Mouse (Mus musculus): ENCODE measurements around the gene Tpp1.

DNA sequence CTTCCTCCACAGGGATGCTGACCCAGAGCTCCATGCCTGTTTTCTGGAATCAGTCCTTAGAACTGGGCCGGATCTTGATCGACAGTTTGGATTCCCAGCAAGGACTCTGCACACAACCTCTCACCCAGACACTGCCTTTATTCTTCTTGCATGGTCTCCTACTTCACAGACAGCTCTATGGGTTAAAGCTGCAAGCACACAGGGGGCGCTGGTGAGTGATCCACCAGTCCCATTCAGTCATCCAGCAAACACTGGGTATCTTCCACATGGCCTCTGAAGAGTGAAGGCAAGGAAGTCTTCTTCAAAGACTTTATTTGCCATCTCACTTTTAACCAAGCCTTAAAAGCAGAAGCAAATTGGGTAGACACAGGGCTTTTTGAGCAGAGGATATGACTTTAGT lies 36.7 kb downstream of the Tpp1 start:
- no peak for TF ChIP-seq POLR2A (IDR thresholded peaks at IDR 0.05; ENCODE audit: insufficient read depth, low read depth, low read length)
- no peak for TF ChIP-seq CTCF (IDR thresholded peaks at IDR 0.05; ENCODE audit: insufficient read depth, low read depth, low read length)

Data from olfactory bulb, adult 2 months (tissue).